Mouse (Mus musculus) heart, adult 2 months (tissue): ENCODE results near the gene Pfn4. TPM values are rescaled to one million over a fixed set of nuclear protein-coding genes. Genes with fewer than 3 reads are reported as not detected.
"Not testable (repeated sequence)": the region's sequence is repeated elsewhere in the genome, so short reads cannot be mapped to it uniquely, and the experiment has no call there.

Experiments used
- DNase-seq, 2 experiments: peaks; one replicate each; pipeline ENCODE4 v3.0.0; 2021
- H3K27ac ChIP-seq: fragments of 200-600 bp; 2 replicates; pipeline ENCODE4 v1.8.1; 2022
- H3K27me3 ChIP-seq: fragments of 200-500 bp; 2 replicates; pipeline ENCODE4 v1.6.1; 2012; ENCODE audit warnings: mild to moderate bottlenecking, low read length, inconsistent platforms, mixed read lengths; ENCODE audit not compliant: control insufficient read depth, insufficient read depth
- H3K36me3 ChIP-seq: fragments of 200-500 bp; 2 replicates; pipeline ENCODE4 v1.6.1; 2012; ENCODE audit warnings: low read length, inconsistent platforms; ENCODE audit not compliant: control insufficient read depth, insufficient read depth
- H3K4me1 ChIP-seq: fragments of 200-500 bp; 2 replicates; pipeline ENCODE4 v1.6.1; 2011; ENCODE audit warnings: low read length; ENCODE audit not compliant: control insufficient read depth, insufficient read depth
- H3K4me3 ChIP-seq: fragments of 200-600 bp; 2 replicates; pipeline ENCODE4 v1.8.1; 2022
- H3K79me2 ChIP-seq: fragments of 200-500 bp; replicated peaks from 2 replicates; pipeline ENCODE4 v1.6.1; 2012; ENCODE audit warnings: mild to moderate bottlenecking, inconsistent platforms, low read length, moderate library complexity, mixed read lengths; ENCODE audit not compliant: control insufficient read depth, insufficient read depth
- H3K9ac ChIP-seq: fragments of 200-500 bp; 2 replicates; pipeline ENCODE4 v1.6.1; 2012; ENCODE audit warnings: low read depth, mild to moderate bottlenecking, control low read depth, inconsistent platforms, low read length, mixed read lengths
- CTCF ChIP-seq: fragments of 200-600 bp; IDR thresholded peaks from 2 replicates; pipeline ENCODE4 v1.8.1; 2022; ENCODE audit warnings: antibody characterized with exemption, mild to moderate bottlenecking, moderate library complexity
- EP300 ChIP-seq: fragments of 200-500 bp; IDR thresholded peaks from 2 replicates; pipeline ENCODE4 v1.6.1; 2011; ENCODE audit warnings: low read depth, low read length, control low read depth; ENCODE audit not compliant: insufficient read depth
- POLR2A ChIP-seq: fragments of 200-500 bp; IDR thresholded peaks from 2 replicates; pipeline ENCODE4 v1.6.1; 2011; ENCODE audit warnings: mild to moderate bottlenecking, low read depth, low read length, control low read depth; ENCODE audit not compliant: insufficient read depth
- WGBS: fragments of 180-500 bp; shearing (Covaris S2); methylation state at CpG from one replicate; pipeline ENCODE4 v1.1.7; 2018; 5-methylcytosine and 5-hydroxymethylcytosine counted together
- intact Hi-C: fragments of 180-260 bp; cut with DNase I; formaldehyde crosslinking; loops from one replicate; pipeline ENCODE4 v1.15.1; 2025
- polyA plus RNA-seq: library from polyadenylated mRNA; depleted of rRNA; stranded (reverse); fragments of >200 nt; gene quantifications from 2 replicates; pipeline ENCODE4 v1.2.3, GENCODE M21; 2012
- total RNA-seq, 2 experiments: library from RNA; stranded (reverse); gene quantifications; 2 replicates each; pipeline ENCODE4 v1.2.3; 2021

The Pfn4 gene
- total and polyA plus RNA-seq, 3 experiments = 1.8 to 2.9 (median 2.5) TPM

DNA sequence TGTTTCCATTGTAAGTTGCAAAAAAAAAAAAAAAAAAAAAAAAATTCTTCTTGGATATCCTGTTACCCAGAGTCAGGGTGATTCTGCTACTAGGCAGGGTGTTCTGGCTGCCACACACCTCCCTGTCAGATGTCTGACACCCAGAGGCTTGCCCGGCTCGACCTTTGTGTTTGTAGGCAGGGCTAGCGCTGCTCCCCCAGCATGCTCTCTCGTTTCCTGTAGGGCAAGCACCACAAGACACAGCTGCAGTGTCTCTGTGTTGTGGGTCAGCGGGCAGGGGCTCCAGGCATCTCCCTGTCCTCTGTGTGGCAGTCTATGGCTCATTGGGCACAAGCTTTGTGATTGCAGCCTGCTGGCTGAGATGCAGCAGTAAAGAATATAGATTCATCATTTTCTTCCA, 14.8 kb downstream of the Pfn4 start:
- TF ChIP-seq EP300 (no peak), POLR2A (no peak), CTCF (no peak)
- intact Hi-C loops = no loop called here

DNA sequence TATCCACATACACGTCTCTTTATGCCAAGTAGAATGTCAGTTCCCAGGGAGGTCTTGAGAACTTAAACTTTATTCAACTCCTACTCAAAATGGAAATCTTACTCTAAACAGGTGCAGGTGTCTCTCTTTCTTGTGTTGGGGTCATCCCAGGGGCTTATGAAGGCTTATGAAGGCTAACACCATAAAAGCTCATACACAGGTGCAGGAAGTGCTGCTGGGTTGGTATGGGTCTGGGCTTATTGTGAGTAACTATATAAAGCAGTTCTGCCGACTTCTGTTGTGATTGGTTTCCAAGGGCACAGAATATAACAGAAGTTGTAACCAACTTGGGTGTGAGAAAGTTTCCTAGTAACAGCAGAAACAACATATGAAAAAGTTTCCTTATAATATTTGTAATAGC, 15.6 kb downstream of the Pfn4 start:
- Histone ChIP-seq H3K36me3 (no peaks in the 10 kb centered on the region), H3K27me3 (no peaks in the 10 kb centered on the region), H3K9ac (no peak overlapping the region), H3K79me2 (no peaks in the 10 kb centered on the region), H3K4me1 (no peaks in the 10 kb centered on the region), H3K27ac (no peak overlapping the region), H3K4me3 (no peak overlapping the region)
- no peak for DNase-seq
- TF ChIP-seq POLR2A (no peak), EP300 (no peak), CTCF (no peak)
- intact Hi-C loops = no loop called here
- WGBS = 58% methylated on average over 2 of the region's 2 CpGs

More for the DNA sequence above, 14.8 kb downstream of the Pfn4 start:
- Histone ChIP-seq H3K4me1 (no peaks in the 10 kb centered on the region), H3K9ac (no peak overlapping the region), H3K27ac (no peak overlapping the region), H3K4me3 (no peak overlapping the region), H3K79me2 (no peaks in the 10 kb centered on the region), H3K36me3 (no peaks in the 10 kb centered on the region), H3K27me3 (no peaks in the 10 kb centered on the region)
- DNase-seq = no peak
- 63% methylated on average over 5 of the region's 5 CpGs for WGBS

DNA sequence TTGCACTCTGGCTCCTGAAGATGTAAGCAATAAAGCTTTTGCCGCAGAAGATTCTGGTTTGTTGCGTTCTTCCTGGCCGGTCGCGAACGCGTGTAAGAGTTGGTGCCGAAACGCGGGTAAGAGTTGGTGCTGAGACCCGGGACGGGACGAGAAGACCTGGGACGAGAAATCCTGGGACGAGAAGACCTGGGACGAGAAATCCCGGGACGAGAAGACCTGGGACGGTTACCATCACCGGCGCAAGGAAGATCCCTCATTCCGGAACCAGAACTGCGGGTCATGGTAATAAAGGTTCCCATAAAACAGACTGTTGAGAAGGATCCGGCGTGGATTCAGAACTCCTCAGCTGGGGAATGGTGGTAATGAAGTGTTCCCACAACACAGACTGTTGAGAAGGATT, 19.3 kb downstream of the Pfn4 start:
- H3K36me3 ChIP-seq, DNase-seq, intact Hi-C loops, H3K9ac ChIP-seq, H3K79me2 ChIP-seq, H3K27ac ChIP-seq, H3K4me1 ChIP-seq, H3K4me3 ChIP-seq, H3K27me3 ChIP-seq: not testable (repeated sequence)
- whole genome bisulfite sequencing = 92% methylated on average over 25 of the region's 25 CpGs

DNA sequence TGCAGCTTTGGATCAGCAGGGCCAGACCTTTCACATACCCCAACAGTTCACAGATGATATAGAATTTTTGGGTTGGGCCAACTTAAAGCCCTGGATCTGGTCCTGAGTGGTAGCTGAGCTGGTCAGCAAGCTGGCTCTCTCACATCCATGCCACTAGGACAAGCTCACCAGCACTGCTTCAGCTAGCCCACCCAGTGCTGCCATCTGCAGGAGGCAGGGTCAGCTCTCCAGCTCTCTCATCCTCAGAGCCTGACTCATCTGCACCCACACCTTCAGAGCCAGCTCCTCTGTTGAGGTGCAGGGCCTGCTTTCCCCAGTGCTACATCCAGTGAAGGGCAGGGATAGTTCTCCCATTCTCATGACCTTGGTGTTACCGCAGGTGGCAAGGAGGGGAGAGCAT, 24.9 kb downstream of the Pfn4 start:
- intact Hi-C loops = no loop called here
- Histone ChIP-seq H3K36me3 (no peaks in the 10 kb centered on the region), H3K79me2 (no peaks in the 10 kb centered on the region), H3K9ac (no peak overlapping the region), H3K4me1 (no peaks in the 10 kb centered on the region), H3K4me3 (no peak overlapping the region), H3K27ac (no peak overlapping the region), H3K27me3 (no peaks in the 10 kb centered on the region)
- no peak for DNase-seq
- TF ChIP-seq CTCF (peak; percentile 40), POLR2A (no peak)
- 81% methylated on average over 1 of the region's 1 CpGs for WGBS

DNA sequence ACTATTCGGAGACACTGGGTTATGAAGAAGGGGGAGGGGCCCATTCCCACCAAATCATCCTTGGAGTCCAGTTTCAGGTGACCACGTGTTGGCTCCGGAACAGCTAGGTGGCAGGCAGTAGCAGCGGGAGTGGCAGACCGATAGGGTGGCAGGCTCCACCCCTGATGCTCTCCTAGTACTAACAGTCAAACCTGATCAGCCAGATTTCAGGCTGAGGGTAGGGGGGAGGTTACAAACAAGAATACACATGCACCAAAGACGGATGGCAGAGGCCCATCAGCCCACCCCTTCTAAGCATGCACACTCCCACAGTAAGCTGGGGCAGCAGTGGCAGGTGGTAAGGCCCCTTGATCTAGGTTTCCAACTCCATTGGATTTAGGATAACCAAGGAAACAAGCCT, 28.6 kb downstream of the Pfn4 start:
- H3K9ac ChIP-seq, H3K4me3 ChIP-seq, H3K36me3 ChIP-seq, H3K27me3 ChIP-seq, intact Hi-C loops, H3K4me1 ChIP-seq, DNase-seq, H3K79me2 ChIP-seq, H3K27ac ChIP-seq: not testable (repeated sequence)
- 76% methylated on average over 6 of the region's 6 CpGs for WGBS

DNA sequence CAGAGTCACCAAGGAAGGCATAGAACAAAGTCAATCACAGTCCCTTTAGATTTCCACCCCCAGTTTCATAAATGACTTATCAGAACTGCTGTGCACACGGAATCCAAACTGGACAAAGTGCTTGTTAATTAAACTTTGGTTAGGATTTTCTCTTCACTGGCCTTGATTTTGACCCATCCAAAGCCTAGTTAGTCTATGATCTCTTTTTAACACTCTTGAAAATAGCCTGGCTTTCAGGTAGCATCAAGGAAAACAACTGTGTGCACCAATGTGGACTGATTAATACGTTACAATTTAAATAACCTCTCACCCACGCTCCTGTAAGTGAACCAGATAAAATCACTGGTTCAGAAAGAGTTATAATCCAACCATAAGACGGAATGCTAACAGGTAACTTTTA, 42.2 kb downstream of the Pfn4 start:
- Histone ChIP-seq H3K27me3 (no peaks in the 10 kb centered on the region), H3K4me3 (no peak overlapping the region), H3K9ac (no peak overlapping the region), H3K4me1 (no peaks in the 10 kb centered on the region; the same call in 1 of the 2 replicates), H3K36me3 (no peaks in the 10 kb centered on the region), H3K27ac (no peak overlapping the region), H3K79me2 (no peaks in the 10 kb centered on the region)
- DNase-seq = no peak
- no peak for TF ChIP-seq CTCF
- TF ChIP-seq POLR2A = no peak
- no peak for TF ChIP-seq EP300
- 81% methylated on average over 4 of the region's 4 CpGs for WGBS
- intact Hi-C loops = no loop called here

DNA sequence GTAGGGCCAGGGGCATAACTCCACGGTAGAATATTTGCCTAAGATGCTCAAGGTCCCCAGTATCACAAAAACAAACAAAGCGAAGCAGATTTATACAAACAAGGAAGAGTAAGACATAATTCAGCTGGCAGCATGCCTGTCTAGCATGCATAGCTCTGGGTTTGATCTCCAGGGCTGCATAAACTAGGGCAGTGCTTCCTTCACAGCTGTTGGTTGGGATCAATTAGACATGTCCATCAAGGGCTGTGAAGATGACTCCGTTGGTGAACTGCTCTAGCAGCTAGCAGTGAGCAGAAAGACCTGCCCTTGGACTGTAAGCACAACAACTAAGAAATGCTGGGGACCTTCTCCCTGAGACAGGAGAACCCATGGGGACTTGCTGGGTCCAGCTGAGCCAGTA, 42.9 kb downstream of the Pfn4 start:
- DNase-seq = no peak
- WGBS = 46% methylated on average over 3 of the region's 3 CpGs

More for the DNA sequence above, 42.9 kb downstream of the Pfn4 start:
- Histone ChIP-seq H3K27me3 (no peaks in the 10 kb centered on the region), H3K4me1 (no peaks in the 10 kb centered on the region; the same call in 1 of the 2 replicates), H3K79me2 (no peaks in the 10 kb centered on the region), H3K27ac (no peak overlapping the region), H3K9ac (no peak overlapping the region), H3K36me3 (no peaks in the 10 kb centered on the region; the same call in 1 of the 2 replicates), H3K4me3 (no peak overlapping the region)
- intact Hi-C loops = no loop called here
- TF ChIP-seq EP300 (no peak), CTCF (no peak), POLR2A (no peak)
